Mouse (Mus musculus) heart, embryonic 16.5 days (tissue): ENCODE data around the gene Rnf167. TPM values are rescaled to one million over a fixed set of nuclear protein-coding genes. Genes with fewer than 3 reads are reported as not detected.
A peak's percentile ranks its signal among the peaks of the same experiment; 100 is the strongest.

Source experiments
- ATAC-seq: fragments of 200-750 bp; cut with Nextera tagmentation; replicated peaks from 2 replicates; pipeline ENCODE4 v1.8.0; 2017; ENCODE audit warnings: moderate number of reproducible peaks; ENCODE audit not compliant: insufficient read depth, low FRiP score; ENCODE audit errors: extremely low read depth
- H3K27ac ChIP-seq: fragments of 300-500 bp; sonication (generic); 2 replicates; pipeline ENCODE4 v1.5.1; 2014; ENCODE audit warnings: mild to moderate bottlenecking, low read length, control low read depth, moderate library complexity
- H3K27me3 ChIP-seq: fragments of 300-500 bp; sonication (generic); 2 replicates; pipeline ENCODE4 v1.6.1; 2014; ENCODE audit warnings: low read length, mixed read lengths; ENCODE audit not compliant: control insufficient read depth, insufficient read depth
- H3K36me3 ChIP-seq: fragments of 300-500 bp; sonication (generic); 2 replicates; pipeline ENCODE4 v1.6.1; 2014; ENCODE audit not compliant: control insufficient read depth, insufficient read depth
- H3K4me1 ChIP-seq: fragments of 300-500 bp; sonication (generic); 2 replicates; pipeline ENCODE4 v1.6.1; 2014; ENCODE audit warnings: low read length, mixed read lengths; ENCODE audit not compliant: control insufficient read depth, insufficient read depth
- H3K4me2 ChIP-seq: fragments of 300-500 bp; sonication (generic); 2 replicates; pipeline ENCODE4 v1.6.1; 2014; ENCODE audit warnings: low read depth, mild to moderate bottlenecking, control low read depth, low read length
- H3K4me3 ChIP-seq: fragments of 300-500 bp; sonication (generic); 2 replicates; pipeline ENCODE4 v1.5.1; 2014; ENCODE audit warnings: mild to moderate bottlenecking, control low read depth, low read length
- H3K9ac ChIP-seq: fragments of 300-500 bp; sonication (generic); 2 replicates; pipeline ENCODE4 v1.6.1; 2014; ENCODE audit warnings: low read length, control low read depth
- H3K9me3 ChIP-seq: fragments of 300-500 bp; sonication (generic); replicated peaks from 2 replicates; pipeline ENCODE4 v1.6.1; 2016; ENCODE audit warnings: low read length; ENCODE audit not compliant: control insufficient read depth
- WGBS: fragments of 180-500 bp; shearing (Covaris S2); extraction: QIAGEN DNeasy Blood & Tissue Kit; methylation state at CpG from one replicate; pipeline ENCODE4 v1.1.7; 2014; 5-methylcytosine and 5-hydroxymethylcytosine counted together
- polyA plus RNA-seq: library from polyadenylated mRNA; unstranded; fragments of >200 nt; fragmentation: Nextera tagmentation; extraction: Ambion mirVana; gene quantifications from 2 replicates; pipeline ENCODE4 v1.2.1, GENCODE M21; 2015

The Rnf167 gene
- polyA plus RNA-seq, 1 experiment from 2014 or later: 80.3 TPM

DNA sequence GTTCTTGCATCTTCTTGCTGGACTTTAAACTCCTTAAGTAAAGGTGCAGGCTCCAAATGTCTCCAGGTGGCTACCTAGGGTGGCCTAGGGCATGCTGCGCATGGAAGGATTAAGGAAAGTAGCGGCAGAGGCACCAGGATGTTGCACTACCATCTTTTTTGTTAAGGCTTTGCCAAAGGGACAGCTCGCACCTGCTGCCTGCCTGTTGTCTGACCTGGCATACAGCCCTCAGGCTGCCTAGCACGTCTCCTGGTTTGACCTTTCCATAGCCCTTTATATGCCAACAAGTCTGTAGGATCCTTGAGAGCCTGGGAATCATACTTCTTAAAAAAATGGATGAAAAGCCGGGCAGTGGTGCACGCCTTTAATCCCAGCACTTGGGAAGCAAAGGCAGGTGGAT, 4.0 kb upstream of the Rnf167 start:
- Histone ChIP-seq H3K4me3 (no peak overlapping the region), H3K9me3 (no peaks in the 10 kb centered on the region), H3K4me1 (peaks cover 26% of the 10 kb centered on the region), H3K27ac (no peak overlapping the region), H3K9ac (no peak overlapping the region), H3K27me3 (no peaks in the 10 kb centered on the region), H3K36me3 (peaks cover 19% of the 10 kb centered on the region), H3K4me2 (no peak overlapping the region)
- 91% methylated on average over 6 of the region's 6 CpGs for WGBS
- no peak for ATAC-seq

DNA sequence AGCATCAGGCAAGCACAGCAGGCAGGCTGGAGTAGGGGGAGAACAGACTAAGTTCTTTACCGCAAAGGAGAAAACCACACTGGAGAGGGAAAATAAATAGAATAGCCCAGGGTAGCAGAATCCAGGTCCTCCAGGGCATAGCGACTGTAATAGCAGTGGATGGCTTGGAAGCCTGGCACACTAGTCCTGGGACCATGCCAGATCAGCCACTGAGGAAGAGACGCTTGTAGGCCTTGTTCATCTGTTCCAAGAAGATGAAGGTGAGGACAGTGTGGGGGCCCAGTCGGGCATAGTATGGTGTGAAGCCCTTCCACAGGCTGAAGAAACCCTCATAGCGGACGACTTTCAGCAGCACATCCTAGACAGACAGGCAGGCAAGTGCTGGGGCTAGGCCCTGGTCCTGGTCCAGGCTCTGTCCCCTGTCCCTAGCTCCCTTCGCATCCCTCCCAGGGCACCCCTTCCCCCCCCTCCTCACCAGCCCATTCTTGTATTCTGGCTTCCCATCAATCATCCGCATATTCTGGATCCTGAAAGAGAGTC, 2.4 kb upstream of the Rnf167 start:
- no peak for ATAC-seq
- Histone ChIP-seq H3K9ac (no peak overlapping the region), H3K4me2 (no peak overlapping the region), H3K36me3 (peaks cover 31% of the 10 kb centered on the region), H3K9me3 (no peaks in the 10 kb centered on the region), H3K4me1 (peaks cover 28% of the 10 kb centered on the region), H3K4me3 (no peak overlapping the region), H3K27ac (no peak overlapping the region), H3K27me3 (no peaks in the 10 kb centered on the region)
- WGBS: 89% methylated on average over 8 of the region's 8 CpGs

DNA sequence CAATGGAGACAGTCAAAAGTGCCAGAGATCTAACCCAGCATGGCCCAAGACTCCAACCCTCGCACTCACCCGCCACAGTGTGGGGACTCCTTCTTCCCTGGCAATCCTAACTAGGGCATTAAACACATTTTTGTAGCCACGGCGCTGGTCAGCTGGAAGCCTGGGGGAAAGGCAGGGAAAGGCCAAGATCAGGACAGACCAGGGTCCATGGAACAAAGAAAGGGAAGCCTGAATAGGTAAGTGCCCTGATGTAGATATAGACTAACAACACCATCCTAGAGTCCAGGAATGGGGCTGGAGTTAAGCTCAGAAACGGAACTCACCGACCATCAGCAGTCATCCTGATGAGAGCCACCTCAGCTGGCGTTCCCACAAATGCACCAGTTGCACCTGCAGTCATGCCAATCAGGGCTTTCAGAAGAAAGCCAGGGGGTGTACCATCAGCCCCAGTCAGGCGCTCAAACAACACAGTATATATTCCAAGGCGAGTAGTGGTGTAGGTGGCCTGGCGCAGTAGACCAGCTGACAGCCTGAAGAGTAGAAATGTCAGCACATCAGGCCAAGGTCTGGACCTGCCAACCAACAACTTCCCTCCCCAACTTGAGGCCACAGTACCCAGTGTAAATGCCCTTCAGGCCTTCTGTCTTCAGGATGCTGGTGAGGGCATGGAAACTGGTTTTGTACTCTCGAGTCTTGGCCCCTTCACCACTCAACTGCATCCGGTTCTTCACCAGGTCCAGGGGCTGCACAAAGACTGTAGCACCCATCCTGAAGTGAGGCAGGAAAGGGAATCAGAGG, 1.4 kb upstream of the Rnf167 start:
- ATAC-seq: no peak
- Histone ChIP-seq H3K27ac (peak overlapping the region; percentile 96), H3K36me3 (peaks cover 38% of the 10 kb centered on the region), H3K4me2 (peak overlapping the region; percentile 89), H3K9me3 (no peaks in the 10 kb centered on the region), H3K4me3 (peak overlapping the region; percentile 68), H3K9ac (peak overlapping the region; percentile 85), H3K4me1 (peaks cover 30% of the 10 kb centered on the region), H3K27me3 (no peaks in the 10 kb centered on the region)
- WGBS: 75% methylated on average over 12 of the region's 12 CpGs

DNA sequence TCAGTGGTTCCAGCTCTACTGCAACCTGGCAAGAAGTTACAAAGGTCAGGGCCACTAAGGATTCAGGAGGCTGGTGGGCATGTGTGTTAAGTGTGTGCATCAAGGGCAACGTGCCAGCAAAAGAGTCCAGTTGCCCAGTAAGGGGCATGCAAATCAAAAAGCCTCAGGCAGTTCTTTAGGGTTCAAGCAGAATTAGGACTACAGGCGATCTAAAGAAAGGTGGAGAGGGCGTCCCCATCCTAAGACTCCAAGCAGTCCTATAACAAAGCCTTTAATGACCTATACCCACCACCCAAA, 828 bp upstream of the Rnf167 start:
- WGBS: 23% methylated on average over 3 of the region's 3 CpGs
- H3K36me3 ChIP-seq: peaks cover 44% of the 10 kb centered on the region
- no peak for ATAC-seq
- H3K4me2 ChIP-seq: peak overlapping the region; percentile 89
- peaks cover 35% of the 10 kb centered on the region for H3K4me1 ChIP-seq
- no peaks in the 10 kb centered on the region for H3K9me3 ChIP-seq
- peak overlapping the region; percentile 96 for H3K27ac ChIP-seq
- H3K4me3 ChIP-seq: peak overlapping the region; percentile 68
- no peaks in the 10 kb centered on the region for H3K27me3 ChIP-seq
- H3K9ac ChIP-seq: peak overlapping the region; percentile 85

DNA sequence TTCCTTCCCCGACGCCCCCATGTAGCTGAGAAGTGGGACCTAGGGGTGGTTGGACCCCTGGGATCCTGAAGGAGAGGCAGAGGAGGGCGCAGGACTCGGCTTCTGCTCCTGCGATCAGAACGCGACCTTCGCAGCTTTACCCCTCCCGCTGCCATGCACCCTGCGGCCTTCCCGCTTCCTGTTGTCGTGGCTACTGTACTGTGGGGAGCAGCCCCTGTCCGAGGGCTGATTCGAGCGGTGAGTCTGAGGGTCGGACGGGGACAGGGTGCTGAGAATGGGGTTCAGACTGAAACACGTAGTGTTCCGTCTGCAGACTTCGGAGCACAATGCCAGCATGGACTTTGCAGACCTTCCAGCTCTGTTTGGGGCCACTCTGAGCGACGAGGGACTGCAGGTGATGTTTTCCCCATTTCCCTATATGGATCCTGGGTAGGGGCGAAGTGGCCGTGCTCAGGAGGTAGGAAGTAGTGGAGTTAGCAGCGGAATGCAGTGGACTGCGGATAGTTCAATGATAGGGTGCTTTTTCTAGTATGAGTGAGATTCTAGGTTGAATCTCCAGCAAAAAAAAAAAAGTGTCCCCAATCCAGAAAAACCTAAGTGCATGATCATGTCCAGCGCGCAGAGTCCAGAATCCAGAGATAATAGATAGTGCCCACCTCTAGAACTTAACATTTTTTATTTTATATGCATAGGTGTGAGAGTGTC, 833 bp downstream of the Rnf167 start:
- Histone ChIP-seq H3K9me3 (no peaks in the 10 kb centered on the region), H3K4me2 (peak overlapping the region; percentile 63), H3K4me3 (peak overlapping the region; percentile 77), H3K4me1 (peaks cover 51% of the 10 kb centered on the region), H3K27ac (peak overlapping the region; percentile 97), H3K36me3 (peaks cover 59% of the 10 kb centered on the region), H3K9ac (peak overlapping the region; percentile 88), H3K27me3 (no peaks in the 10 kb centered on the region)
- no peak for ATAC-seq
- WGBS: 3% methylated on average over 28 of the region's 28 CpGs

DNA sequence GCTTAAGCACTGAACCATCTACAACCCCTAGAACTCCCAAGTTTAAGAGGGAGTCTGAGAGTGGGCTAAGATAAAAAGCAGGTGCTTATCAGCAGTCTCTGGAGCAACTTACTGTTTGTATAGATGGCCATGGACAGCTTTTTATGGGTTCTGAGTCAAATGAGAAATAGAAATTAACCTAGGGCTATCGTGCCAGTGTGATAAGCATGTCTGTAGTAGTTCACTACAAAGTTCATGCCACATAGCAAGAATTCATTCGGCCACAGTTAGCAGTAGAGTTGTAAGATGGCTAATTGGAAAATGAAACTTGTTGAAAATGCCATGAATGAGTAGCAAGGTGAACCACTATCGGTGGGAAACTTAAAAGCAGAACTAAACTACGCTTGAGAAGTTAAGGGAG, 1.5 kb downstream of the Rnf167 start:
- Histone ChIP-seq H3K4me3 (peak overlapping the region; percentile 77), H3K4me1 (peaks cover 54% of the 10 kb centered on the region), H3K4me2 (peak overlapping the region; percentile 63), H3K27me3 (no peaks in the 10 kb centered on the region), H3K9me3 (no peaks in the 10 kb centered on the region), H3K27ac (peak overlapping the region; percentile 29; the same call in 1 of the 2 replicates), H3K36me3 (peaks cover 56% of the 10 kb centered on the region), H3K9ac (peak overlapping the region; percentile 88)
- ATAC-seq: no peak
- WGBS: 63% methylated on average over 4 of the region's 4 CpGs

DNA sequence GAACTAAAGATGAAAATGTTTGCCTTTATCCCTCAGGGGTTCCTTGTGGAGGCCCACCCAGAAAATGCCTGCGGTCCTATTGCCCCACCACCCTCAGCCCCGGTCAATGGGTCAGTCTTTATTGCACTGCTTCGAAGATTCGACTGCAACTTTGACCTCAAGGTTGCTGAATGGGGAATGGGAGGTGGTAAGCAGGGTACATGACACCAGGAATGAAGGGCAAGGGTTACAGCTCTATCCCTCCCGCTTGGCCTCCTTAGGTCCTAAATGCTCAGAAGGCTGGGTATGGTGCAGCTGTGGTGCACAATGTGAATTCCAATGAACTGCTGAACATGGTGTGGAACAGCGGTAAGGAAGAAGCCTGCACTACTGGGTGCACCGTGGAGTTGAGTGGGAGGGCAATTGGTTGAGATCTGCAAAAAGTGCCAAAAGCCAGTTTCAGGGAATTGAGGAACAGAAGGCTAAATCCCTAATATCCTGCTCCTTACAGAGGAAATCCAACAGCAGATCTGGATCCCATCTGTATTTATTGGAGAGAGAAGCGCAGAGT, 2.2 kb downstream of the Rnf167 start:
- H3K9me3 ChIP-seq: no peaks in the 10 kb centered on the region
- peaks cover 54% of the 10 kb centered on the region for H3K4me1 ChIP-seq
- peaks cover 52% of the 10 kb centered on the region for H3K36me3 ChIP-seq
- no peak overlapping the region for H3K4me2 ChIP-seq
- no peak overlapping the region for H3K4me3 ChIP-seq
- ATAC-seq: no peak
- no peaks in the 10 kb centered on the region for H3K27me3 ChIP-seq
- no peak overlapping the region for H3K27ac ChIP-seq
- WGBS: 87% methylated on average over 8 of the region's 8 CpGs
- no peak overlapping the region for H3K9ac ChIP-seq

DNA sequence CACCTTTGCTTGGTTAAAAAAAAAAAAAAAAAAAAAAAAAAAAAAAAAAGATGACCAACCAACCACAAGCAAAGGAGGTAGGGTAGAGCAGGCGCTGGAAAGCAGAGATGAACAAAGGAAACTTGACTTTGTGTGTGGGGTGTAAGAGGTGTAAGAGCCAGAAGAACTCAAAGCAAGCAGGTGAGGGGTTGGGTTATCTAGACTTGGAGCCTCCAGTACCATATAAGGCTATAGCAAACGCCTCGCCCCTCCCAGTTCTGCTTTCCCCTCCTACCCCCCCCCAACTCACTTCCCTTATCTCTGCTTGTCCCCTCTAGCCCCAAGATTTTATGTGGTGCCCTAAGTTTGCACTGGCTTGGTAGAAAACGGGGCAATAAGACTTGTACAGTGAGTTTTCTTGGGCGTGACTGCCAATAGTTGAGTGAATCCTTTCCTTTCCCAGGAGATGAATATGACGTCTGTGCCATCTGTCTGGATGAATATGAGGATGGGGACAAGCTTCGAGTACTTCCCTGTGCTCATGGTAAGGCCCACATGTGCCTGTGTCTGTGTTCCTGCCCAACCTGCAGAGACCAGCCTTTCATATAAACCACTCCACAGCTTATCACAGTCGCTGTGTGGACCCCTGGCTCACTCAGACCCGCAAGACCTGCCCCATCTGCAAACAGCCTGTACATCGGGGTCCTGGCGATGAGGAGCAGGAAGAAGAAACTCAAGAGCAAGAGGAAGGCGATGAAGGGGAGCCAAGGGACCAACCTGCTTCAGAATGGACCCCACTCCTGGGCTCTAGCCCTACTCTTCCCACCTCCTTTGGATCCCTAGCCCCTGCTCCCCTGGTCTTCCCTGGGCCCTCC, 3.5 kb downstream of the Rnf167 start:
- H3K4me2 ChIP-seq: no peak overlapping the region
- no peak for ATAC-seq
- H3K4me3 ChIP-seq: no peak overlapping the region
- no peaks in the 10 kb centered on the region for H3K27me3 ChIP-seq
- no peaks in the 10 kb centered on the region for H3K9me3 ChIP-seq
- H3K36me3 ChIP-seq: peaks cover 40% of the 10 kb centered on the region
- peak overlapping the region; percentile 35; the same call in 1 of the 2 replicates for H3K27ac ChIP-seq
- H3K9ac ChIP-seq: no peak overlapping the region
- WGBS: 65% methylated on average over 12 of the region's 12 CpGs
- H3K4me1 ChIP-seq: peaks cover 48% of the 10 kb centered on the region
